Mouse (Mus musculus): ENCODE results near the gene Acox2.

Acox2 gene

DNA sequence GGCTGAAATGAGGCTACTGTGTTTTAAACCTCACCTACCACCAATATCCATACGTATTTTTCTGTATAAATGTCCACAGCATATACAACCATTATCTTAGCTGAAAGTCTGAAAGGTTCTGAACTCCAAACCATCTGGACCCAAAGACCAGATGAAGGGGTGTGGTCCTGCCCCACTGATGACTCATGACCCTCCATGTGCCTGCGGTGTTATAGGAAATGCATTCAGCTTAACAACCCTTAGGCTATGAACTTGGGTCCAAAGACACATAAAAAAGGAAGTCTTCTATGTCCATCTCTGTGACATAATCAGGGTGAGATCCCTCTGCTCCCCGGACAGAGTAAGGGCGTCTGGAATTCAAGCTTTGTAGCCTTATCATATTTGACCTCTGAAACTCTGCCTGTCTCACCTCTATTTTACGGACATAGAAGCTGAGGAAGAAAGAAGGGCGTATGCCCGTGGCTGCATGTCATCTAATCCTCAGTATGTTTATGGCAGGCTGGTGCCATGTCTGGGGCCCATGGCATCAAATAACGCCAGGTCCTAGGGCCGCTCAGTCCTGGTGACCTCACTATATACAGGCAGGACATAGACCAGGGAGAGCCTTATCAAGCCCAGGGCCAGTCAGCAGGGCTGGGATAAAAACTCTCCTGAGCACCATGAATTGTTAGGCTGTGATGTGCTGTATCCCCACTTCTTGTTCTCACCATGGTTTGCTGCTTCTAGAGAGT lies 8.8 kb downstream of the Acox2 start:
- DNase-seq (ENCODE audit: low read depth, low spot score): no peak

DNA sequence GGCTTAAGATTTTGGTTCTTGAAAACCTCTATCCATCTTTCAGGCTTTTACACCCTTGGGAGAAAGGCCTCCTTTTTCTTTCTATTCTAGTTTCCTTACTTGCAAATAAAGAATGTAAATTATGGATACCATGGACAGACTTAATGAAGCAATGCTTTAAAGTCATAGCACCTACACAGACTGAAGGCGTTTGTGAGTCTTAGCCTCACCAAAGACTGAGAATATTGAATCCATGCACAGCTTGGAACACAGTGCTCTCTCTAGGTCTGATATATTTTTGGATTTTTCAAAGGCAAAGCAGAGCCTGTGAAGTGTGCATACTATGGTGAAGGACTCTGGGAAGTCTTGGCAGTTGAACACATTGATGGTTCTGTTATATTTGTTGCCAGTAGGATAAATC lies 9.9 kb downstream of the Acox2 start:
- no peak for DNase-seq (ENCODE audit: low read depth, low spot score)

DNA sequence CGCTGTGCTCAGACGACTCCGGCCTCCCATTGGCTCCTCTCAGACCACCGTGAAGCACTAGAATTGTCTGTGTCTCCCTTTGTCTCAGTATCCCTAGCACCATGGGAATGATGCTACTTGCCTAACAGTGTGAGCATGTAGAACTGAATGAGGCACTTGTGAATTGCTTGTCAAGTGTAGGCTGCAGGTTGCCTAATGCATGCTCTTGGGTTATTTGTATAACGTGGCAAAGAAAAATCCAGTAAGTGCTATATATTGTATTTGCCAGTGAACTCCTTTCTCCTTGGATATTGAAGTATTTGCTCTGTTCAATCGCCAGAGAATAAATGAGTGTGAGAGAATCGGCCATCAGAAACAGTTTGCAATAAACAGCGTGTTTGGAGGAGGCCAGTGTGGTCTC lies 12.3 kb downstream of the Acox2 start:
- DNase-seq (ENCODE audit: low read depth, low spot score): no peak

DNA sequence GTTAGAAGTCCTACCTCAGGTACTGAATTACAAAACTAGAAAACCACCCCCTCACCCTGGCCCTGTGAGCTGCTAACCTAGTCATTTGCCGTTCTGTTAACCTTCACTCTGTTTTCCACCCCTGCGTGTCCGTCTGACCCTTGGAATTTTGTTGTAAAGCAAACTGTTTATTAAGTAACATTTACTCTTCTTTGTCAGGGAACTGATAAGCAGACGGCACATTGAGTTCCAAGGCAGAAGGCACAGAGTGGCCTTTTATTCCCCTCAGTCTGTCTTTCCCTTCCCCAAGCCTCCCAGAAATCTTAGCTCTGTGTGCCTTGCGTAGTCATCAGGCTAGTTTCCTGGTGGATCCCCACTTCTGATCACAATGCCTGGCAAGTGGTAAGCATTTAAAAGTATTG lies 14.9 kb downstream of the Acox2 start:
- no peak for DNase-seq (ENCODE audit: low read depth, low spot score)

DNA sequence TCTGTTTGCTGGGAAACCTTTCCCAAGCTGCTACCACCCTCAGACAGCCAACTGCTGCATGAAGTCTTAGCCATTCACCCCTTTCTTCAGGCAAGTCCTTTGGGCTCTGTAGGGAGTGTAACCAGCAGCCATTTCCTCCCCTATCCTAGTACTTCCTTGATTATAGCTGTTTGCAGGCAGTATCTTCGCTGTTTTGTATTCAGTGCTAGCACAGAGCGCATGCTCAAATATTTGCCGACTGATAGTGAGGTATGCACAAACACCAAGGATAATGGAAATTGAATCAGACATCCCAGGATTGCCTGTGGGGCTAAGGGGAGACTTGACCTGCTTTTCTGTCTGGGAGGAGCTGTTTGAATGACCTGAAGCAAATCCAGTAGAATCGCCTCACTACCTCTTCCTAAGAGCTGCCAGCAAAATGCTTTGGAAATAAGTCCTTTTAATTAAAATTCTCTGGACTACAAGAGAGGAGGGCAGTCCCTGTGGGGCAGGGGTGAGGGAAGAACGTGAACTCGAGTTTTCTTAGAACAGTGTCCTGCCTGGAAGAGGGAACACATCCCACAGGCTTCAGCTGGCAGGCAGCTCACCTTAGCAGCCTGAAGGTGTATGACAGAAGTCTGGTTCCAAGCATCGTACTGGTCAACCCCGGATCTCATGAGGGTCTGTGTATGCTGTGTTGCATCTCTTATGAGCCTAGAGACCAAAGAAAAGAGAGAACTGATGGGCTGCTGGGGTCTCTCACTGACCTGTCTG lies 15.8 kb downstream of the Acox2 start:
- DNase-seq (ENCODE audit: low read depth, low spot score): no peak

DNA sequence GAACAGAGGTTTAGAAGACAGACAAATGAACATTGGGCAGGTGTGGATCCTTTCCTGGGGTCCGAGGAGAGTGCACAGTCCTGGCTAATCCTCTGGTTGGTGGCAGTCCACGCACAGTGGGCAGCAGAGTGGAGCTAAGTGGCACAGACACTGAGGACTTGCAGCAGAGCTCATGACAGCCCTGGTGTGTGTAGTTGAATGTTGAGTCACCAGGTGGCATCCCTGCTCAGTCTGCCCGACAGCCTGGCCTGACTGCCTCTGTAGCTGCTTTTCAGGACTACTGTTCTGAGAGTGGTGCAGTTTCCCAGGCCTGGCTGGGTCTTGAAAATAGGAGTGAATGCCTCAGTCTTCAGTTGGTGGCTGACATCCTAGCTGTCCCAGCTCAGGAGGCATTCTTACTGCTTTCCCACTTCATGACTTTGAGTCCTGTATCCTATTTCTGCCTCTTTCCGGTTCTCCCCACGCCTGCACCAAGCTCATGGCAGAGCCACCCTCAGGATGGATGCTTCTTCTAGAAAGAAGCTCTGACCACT lies 16.7 kb downstream of the Acox2 start:
- DNase-seq (ENCODE audit: low read depth, low spot score): no peak

DNA sequence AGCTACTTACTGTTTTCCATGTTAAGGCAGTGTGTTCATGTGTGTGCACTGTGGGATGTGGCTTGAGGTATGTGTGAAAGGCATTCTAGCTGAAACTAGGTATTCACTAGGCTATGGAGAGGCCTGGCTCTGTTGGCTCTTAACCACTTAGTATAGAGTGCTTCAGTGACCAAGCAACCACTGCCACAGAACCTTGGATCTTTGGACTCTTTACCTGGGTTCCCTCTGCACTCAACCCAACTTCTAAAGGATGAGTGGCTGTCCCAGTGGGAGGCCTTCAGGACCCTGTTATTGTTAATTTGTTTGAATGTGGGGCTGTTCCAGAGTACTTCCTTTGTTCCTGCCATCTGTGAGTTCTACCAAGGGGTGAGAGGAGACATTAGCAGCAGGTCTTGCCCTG lies 17.3 kb downstream of the Acox2 start:
- DNase-seq (ENCODE audit: low read depth, low spot score): no peak

DNA sequence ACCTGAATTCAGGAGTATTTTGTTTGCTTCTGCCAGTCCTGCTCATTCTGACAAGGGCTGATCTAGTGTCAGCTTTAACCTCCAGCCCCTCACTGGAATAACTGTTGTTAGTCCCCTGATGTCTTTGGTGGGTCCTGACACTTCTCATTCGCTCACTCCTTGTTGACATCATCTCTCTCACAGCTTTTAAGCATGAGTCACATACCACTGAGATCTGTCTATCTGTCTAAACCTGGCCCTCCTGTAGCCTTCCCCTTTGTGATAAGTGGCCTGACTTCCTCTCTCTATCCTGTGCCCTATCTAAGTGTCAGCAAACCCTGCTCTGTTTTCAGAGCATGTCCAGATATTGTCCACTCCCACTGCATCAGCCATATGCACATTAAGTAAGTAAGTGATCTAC lies 25.9 kb downstream of the Acox2 start:
- DNase-seq (ENCODE audit: low read depth, low spot score): no peak

DNA sequence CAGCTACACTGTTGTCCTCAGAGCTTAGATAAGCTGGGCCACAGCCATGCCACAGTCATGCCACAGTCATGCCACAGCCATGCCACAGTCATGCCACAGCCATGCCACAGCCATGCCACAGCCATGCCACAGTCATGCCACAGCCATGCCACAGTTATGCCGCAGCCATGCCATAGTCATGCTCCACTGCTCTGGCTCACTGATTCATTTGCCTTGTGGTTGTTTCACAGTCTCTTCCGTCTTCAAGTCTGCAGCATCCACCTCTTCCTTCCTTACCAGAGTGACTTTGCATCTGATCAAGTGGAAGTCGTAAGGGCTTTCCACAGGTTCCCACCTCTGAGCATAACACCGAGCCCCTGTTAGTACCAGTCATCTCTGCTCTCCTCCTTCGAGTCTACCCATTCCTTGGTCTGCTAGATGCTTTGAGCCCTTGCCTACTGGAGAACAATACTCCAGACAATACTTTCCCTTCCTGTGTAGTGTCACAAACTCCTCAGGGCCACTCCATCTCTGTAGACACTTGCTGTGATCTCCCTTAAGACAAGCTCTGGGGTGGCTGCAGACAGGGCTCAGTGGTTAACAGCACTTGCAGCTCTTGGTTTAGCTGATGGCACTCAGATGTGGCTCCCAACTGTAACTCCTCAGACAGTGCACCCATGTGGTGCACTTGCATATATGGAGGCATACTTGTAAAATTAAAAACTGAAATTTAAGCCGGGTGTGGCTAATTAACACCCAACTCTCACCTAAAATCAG lies 26.8 kb downstream of the Acox2 start:
- no peak for DNase-seq (ENCODE audit: low read depth, low spot score)

DNA sequence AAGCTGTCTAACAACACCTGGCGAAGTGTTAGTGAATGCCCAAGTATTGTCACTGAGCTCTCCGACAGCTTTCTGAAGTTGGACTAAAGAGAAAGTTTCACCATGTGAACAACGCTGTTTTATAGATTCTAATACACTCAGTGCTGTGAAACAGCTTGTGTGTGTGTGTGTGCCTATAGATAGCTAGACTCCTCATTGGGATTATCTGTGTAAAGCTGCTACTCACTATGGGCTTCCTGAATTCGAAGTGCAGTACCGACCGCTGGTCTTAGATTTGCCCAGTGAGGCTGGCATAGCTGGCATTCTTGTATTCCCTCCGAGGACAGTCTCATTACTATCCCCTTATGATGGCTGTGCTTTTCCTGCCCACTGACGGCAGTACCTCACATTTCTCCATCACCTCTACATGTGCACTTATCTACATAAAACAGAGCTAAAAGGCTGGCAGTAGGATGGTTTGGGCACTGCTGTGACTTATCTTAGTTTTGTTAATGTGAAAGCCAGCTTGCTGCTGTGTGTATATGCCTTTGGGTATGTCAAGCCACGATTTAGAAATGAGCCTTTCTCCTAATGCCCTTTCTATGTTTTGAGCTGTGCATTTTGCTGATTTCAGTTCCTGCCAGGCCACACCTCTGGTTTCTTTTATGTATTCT lies 29.7 kb downstream of the Acox2 start:
- DNase-seq (ENCODE audit: low read depth, low spot score): no peak

DNA sequence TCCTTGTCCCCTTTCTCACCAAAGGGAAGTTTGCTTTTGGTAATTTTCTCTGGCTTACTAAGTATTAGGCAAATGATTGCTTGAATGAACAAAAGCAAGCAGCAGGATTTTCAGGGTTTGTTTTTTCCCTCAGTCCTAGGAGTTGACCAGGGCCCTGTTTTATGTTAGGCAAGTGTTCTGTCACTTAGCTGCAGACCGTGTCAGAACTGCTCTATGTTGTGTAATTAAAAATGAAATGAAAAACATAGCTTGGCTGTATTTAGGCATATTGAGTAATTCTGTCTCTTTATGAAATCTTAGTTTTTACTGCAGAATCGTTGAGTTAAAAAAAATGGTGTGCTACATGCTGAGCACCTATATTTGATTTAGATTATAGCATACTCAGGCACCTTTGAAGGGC lies 34.3 kb downstream of the Acox2 start:
- DNase-seq (ENCODE audit: low read depth, low spot score): no peak

DNA sequence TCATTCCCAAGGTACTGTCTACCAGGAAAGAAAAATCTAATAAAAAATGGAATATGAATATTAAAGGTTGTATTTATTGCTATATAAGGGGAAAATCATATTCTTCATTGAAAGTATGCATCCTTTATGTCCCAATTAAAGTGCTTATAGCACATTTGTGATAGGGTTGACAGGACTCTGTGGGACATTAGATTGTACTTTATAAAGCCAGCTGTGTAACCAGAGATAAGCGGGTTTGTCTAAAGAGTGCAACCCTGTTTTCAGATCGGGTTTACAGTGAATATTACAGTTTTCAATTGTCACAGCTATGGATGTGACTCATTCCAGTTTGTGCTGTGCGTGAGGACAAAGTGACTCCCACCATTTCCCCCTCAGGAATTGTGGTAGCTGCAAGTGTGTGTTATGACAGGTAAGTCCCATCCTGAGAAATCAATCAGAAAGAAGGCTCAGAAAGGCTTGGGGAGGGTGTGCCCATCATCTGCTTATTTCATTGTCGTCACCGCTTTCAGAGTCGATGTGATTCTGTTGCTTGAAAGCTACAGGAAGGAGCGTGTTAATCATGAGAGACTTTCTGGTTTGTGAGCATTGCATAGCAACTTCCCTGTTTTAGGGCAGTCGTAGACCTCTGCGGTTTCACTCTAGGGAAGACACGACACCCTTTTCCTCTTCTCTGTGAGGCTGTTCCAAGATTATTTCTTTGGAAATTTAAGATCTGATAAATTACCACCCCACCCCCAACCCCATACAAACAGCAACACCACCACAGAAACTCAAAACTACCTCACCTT lies 35.5 kb downstream of the Acox2 start:
- no peak for DNase-seq (ENCODE audit: low read depth, low spot score)

DNA sequence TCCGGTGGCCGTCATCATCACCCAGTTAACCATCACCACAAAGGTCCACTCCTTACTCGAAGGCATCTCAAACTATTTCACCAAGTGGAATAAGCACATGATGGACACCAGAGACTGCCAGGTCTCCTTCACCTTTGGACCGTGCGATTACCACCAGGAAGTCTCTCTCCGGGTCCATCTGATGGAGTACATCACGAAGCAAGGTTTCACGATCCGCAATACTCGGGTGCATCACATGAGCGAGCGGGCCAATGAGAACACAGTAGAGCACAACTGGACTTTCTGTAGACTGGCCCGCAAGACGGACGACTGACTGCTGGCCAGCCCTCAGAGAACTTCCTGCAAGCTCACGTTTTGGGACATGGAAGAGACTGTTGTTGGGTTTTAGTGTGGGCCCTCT lies 36.6 kb downstream of the Acox2 start:
- no peak for DNase-seq (ENCODE audit: low read depth, low spot score)

DNA sequence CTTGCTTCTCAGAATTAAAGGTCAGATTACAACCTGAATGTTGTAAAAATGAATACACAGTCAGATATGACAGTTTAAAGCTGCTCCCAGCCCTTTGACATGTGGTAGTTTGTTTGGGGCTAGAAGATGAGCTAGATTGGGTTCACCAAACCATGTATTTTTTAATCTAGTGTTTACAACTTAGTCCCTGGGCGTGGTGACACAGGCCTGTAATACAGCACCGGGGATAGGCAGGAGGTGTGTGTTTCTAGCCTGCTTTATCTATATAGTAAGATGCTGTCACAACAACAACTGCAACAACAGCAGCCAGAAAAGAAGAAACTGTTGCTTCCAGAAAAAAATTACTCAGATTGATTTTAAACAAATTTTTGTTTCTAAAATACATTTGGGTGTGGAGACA lies 38.2 kb downstream of the Acox2 start:
- DNase-seq (ENCODE audit: low read depth, low spot score): no peak

DNA sequence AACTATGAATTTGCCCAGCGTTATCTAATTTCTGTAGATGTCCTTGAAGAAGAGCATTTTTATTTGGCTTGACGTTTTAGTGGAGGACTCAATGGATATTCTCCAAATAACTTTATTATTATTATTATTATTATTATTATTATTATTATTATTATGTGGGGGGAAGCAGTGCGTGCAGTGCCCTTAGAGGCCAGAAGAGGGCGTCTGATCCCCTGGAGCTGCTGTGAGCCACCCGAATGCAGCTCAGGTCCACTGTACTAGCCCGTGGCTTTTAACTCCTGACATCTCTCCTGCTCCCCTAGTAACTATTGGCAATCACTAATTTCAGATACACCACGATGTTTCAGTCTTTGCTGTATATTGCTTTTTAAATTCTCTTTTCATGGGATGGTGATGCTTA lies 38.8 kb downstream of the Acox2 start:
- DNase-seq (ENCODE audit: low read depth, low spot score): no peak

DNA sequence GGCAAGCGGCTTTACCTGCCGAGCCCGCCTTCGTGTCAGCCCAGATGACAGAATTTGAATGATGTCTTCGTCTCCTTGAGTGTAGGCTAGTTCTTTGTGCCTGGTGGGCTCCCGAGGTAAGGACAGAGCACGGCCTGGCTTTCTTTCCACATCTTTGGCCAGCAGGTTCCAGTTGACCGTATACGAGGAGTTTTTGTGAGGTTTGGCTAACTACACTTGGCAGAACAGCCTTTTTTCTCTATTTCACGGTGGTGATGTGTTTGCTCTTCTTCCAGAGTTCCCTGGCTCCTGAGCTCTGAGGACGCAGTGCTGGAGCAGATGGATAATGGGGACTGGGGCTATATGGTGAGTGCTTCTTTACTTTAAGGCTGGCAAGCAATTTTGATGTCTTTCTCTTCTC lies 39.3 kb downstream of the Acox2 start:
- no peak for DNase-seq (ENCODE audit: low read depth, low spot score)

DNA sequence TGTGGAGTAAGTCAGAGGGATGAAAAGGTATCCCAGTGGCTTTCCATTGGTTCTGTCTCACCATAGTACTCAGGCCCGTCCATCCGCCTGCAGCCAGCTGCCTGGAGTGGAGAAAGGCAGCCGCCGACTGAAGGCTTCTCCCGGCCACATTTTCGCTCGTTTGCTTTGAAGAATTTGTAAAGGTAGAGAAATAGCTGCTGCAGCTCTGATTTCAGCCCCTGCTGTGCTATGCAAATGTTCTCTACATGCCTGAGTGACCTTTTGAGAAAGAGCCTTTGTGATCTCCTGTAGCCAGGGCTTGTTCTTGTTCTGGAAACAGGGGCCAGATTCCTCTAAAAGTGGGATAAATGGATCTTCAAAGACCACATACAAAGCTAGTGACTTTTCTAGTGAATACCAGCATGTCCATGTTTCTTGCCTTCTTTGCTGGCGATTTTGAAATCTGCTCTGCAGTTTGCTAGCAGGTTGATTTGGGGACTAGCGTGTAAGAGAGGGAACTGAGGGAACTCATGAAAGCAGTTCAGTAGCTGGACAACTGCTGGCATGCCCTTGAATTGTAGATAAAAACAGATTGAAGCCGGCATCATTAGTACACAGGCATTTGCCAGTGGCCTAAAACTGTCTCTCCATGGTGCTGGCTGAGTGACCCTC lies 40.3 kb downstream of the Acox2 start:
- DNase-seq (ENCODE audit: low read depth, low spot score): no peak

DNA sequence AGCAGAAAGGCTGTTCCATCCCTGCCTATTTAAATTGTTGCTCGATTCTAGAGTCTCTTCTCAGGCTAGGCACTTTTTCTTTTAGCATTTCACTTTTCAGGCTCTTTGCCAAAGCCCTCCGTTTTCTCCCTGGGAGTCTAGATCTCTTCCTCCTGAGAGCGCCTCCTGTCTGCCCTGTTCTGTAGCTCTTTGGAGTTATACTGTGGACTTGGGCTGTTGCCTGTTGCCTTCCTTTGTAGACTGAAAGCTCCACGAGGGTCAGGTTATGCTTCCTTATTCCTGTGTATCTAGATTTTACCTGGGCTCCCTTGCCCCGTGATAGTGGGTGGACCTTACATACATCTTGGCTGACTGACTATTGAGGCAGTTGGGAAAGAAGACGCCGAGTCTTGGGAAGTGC lies 40.9 kb downstream of the Acox2 start:
- no peak for DNase-seq (ENCODE audit: low read depth, low spot score)

DNA sequence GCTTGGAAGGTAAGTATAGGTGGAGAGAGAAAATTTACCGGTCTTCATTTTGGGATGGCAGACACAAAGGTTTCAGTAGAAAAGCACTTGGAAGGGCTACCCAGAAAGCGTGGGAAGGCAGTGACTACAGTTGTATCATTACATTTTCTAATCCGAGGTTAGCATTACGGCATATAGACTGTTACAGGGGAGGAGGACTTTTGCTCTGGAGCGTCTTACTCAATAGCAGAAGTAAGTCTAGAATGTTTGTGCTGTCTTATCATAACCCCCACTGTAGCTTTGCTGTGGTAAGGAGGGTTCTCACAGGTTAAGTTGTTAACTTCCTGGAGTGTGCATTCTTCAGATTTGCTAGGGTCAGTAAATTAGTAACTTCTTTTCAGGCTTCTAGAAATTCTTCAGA lies 43.1 kb downstream of the Acox2 start:
- no peak for DNase-seq (ENCODE audit: low read depth, low spot score)

DNA sequence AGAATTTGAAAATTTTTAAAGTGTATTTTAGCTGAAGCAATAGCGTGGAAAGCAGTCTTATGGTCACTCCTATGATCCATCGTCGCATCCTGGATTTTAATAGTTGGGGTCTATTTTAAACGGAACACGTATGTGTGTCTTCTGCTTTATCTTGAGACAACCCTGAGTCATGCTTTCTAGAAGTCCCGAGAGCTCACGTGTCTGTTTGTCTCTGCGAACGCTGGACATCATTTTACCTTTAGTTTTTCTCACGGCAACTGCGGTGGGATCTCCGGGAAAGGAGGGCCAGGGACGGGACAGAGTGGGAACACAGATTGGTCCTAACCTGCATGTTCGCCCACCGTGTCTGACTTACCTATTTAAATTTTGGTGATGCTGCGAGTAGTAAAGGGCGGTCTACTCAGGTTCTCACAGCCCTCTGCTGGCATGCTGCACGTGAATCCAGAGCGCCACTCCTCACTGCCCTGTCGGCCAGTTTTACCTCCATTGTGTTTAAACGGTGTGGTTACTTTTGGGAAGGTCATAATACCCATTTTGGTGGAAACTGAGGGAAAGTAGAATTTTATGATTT lies 43.9 kb downstream of the Acox2 start:
- DNase-seq (ENCODE audit: low read depth, low spot score): no peak
